Mouse (Mus musculus) stomach, postnatal 0 days (tissue): ENCODE data around the gene Bcs1l. TPM values are rescaled to one million over a fixed set of nuclear protein-coding genes. Genes with fewer than 3 reads are reported as not detected.
A peak's percentile ranks its signal among the peaks of the same experiment; 100 is the strongest.

Experiments used
- ATAC-seq: fragments of 200-750 bp; cut with Nextera tagmentation; 2 replicates; pipeline ENCODE4 v1.8.0; 2017; ENCODE audit not compliant: low FRiP score, low TSS enrichment
- DNase-seq: peaks from one replicate; pipeline ENCODE4 v3.0.0-alpha.2; 2016; ENCODE audit warnings: low spot score
- H3K27ac ChIP-seq: fragments of 300-500 bp; sonication (generic); replicated peaks from 2 replicates; pipeline ENCODE4 v1.5.1; 2014; ENCODE audit warnings: mild to moderate bottlenecking, control low read depth
- H3K27me3 ChIP-seq: fragments of 300-500 bp; sonication (generic); 2 replicates; pipeline ENCODE4 v1.6.1; 2014; ENCODE audit warnings: low read length; ENCODE audit not compliant: control insufficient read depth, insufficient read depth
- H3K36me3 ChIP-seq: fragments of 300-500 bp; sonication (generic); 2 replicates; pipeline ENCODE4 v1.6.1; 2014; ENCODE audit warnings: low read length, mixed read lengths; ENCODE audit not compliant: control insufficient read depth, insufficient read depth
- H3K4me1 ChIP-seq: fragments of 300-500 bp; sonication (generic); replicated peaks from 2 replicates; pipeline ENCODE4 v1.6.1; 2014; ENCODE audit warnings: antibody characterized with exemption; ENCODE audit not compliant: control insufficient read depth, insufficient read depth
- H3K4me2 ChIP-seq: fragments of 300-500 bp; sonication (generic); replicated peaks from 2 replicates; pipeline ENCODE4 v1.6.1; 2014; ENCODE audit warnings: low read depth, mild to moderate bottlenecking, control low read depth, moderate library complexity
- H3K4me3 ChIP-seq: fragments of 300-500 bp; sonication (generic); 2 replicates; pipeline ENCODE4 v1.5.1; 2014; ENCODE audit warnings: low read depth, low read length, control low read depth
- H3K9ac ChIP-seq: fragments of 300-500 bp; sonication (generic); 2 replicates; pipeline ENCODE4 v1.6.1; 2014; ENCODE audit warnings: mild to moderate bottlenecking, low read length, control low read depth, mixed read lengths
- H3K9me3 ChIP-seq: fragments of 300-500 bp; sonication (generic); 2 replicates; pipeline ENCODE4 v1.6.1; 2016; ENCODE audit warnings: low read length; ENCODE audit not compliant: control insufficient read depth
- CTCF ChIP-seq: IDR thresholded peaks from 2 replicates; pipeline ENCODE4 v1.5.1; 2016; ENCODE audit warnings: antibody characterized with exemption, low read depth, mild to moderate bottlenecking, moderate library complexity
- EP300 ChIP-seq: optimal IDR thresholded peaks from 2 replicates; pipeline ENCODE3; 2016; ENCODE audit warnings: antibody characterized with exemption
- WGBS: fragments of 180-500 bp; shearing (Covaris S2); extraction: QIAGEN DNeasy Blood & Tissue Kit; methylation state at CpG from one replicate; pipeline ENCODE4 v1.1.7; 2014; 5-methylcytosine and 5-hydroxymethylcytosine counted together
- polyA plus RNA-seq: library from polyadenylated mRNA; unstranded; fragments of >200 nt; fragmentation: Nextera tagmentation; extraction: Ambion mirVana; gene quantifications from 2 replicates; pipeline ENCODE4 v1.2.1, GENCODE M21; 2015

The Bcs1l gene
- polyA plus RNA-seq, 1 experiment from 2014 or later: 8.6 TPM

- H3K4me3 ChIP-seq: no peak overlapping the region
- no peaks in the 10 kb centered on the region for H3K4me1 ChIP-seq
- no peak overlapping the region for H3K9ac ChIP-seq
- no peaks in the 10 kb centered on the region for H3K27me3 ChIP-seq
- no peak for TF ChIP-seq CTCF
- no peak for TF ChIP-seq EP300
- DNase-seq: no peak
- WGBS: 91% methylated on average over 29 of the region's 29 CpGs
- peaks cover 54% of the 10 kb centered on the region for H3K36me3 ChIP-seq
- no peak overlapping the region for H3K27ac ChIP-seq
- no peaks in the 10 kb centered on the region for H3K9me3 ChIP-seq
- no peak for ATAC-seq
- H3K4me2 ChIP-seq: no peak overlapping the region
Observed at GRCm38 (mm10) chr1:74569739-74570719, 18.1 kb upstream of the Bcs1l start.

- WGBS: 80% methylated on average over 3 of the region's 3 CpGs
- ATAC-seq: no peak
- Histone ChIP-seq H3K9ac (no peak overlapping the region), H3K9me3 (no peaks in the 10 kb centered on the region), H3K27ac (no peak overlapping the region), H3K27me3 (no peaks in the 10 kb centered on the region), H3K4me2 (no peak overlapping the region), H3K4me3 (no peak overlapping the region), H3K4me1 (no peaks in the 10 kb centered on the region), H3K36me3 (peaks cover 10% of the 10 kb centered on the region)
- DNase-seq: no peak
- no peak for TF ChIP-seq CTCF
- TF ChIP-seq EP300: no peak
Observed at GRCm38 (mm10) chr1:74582621-74583020, 5.5 kb upstream of the Bcs1l start.

GRCm38 (mm10) chr1:74584616-74585398 lies 3.3 kb upstream of the Bcs1l start:
- DNase-seq (no peak), ATAC-seq (no peak)
- Histone ChIP-seq H3K27me3 (no peaks in the 10 kb centered on the region), H3K27ac (no peak overlapping the region), H3K4me1 (no peaks in the 10 kb centered on the region), H3K9me3 (no peaks in the 10 kb centered on the region), H3K4me3 (no peak overlapping the region), H3K36me3 (peaks cover 3% of the 10 kb centered on the region), H3K9ac (no peak overlapping the region), H3K4me2 (no peak overlapping the region)
- TF ChIP-seq CTCF (no peak), EP300 (no peak)
- WGBS: 93% methylated on average over 3 of the region's 3 CpGs

GRCm38 (mm10) chr1:74587233-74587772 lies 786 bp upstream of the Bcs1l start:
- peak overlapping the region; percentile 82 for H3K27ac ChIP-seq
- peak overlapping the region; percentile 75 for H3K4me3 ChIP-seq
- 0% methylated on average over 24 of the region's 24 CpGs for WGBS
- TF ChIP-seq EP300: no peak
- TF ChIP-seq CTCF: no peak
- H3K4me1 ChIP-seq: no peaks in the 10 kb centered on the region
- H3K9me3 ChIP-seq: no peaks in the 10 kb centered on the region
- H3K36me3 ChIP-seq: peaks cover 4% of the 10 kb centered on the region; the same call in 1 of the 2 replicates
- H3K9ac ChIP-seq: peak overlapping the region; percentile 73
- no peak for ATAC-seq
- DNase-seq: no peak
- no peaks in the 10 kb centered on the region for H3K27me3 ChIP-seq
- peak overlapping the region; percentile 81 for H3K4me2 ChIP-seq

GRCm38 (mm10) chr1:74594434-74594833 lies 6.3 kb downstream of the Bcs1l start:
- H3K4me3 ChIP-seq: no peak overlapping the region
- 83% methylated on average over 8 of the region's 8 CpGs for WGBS
- ATAC-seq (0 out of 2 replicates have a peak, but pooled peaks have one; percentile 28), DNase-seq (no peak)
- no peaks in the 10 kb centered on the region for H3K27me3 ChIP-seq
- peaks cover 32% of the 10 kb centered on the region for H3K36me3 ChIP-seq
- no peak overlapping the region for H3K27ac ChIP-seq
- no peaks in the 10 kb centered on the region for H3K9me3 ChIP-seq
- no peaks in the 10 kb centered on the region for H3K4me1 ChIP-seq
- no peak overlapping the region for H3K9ac ChIP-seq
- no peak overlapping the region for H3K4me2 ChIP-seq
- TF ChIP-seq EP300: no peak
- TF ChIP-seq CTCF: no peak
